Mouse (Mus musculus): Measurements from ENCODE around the gene C3. TPM values are rescaled to one million over a fixed set of nuclear protein-coding genes. Genes with fewer than 3 reads are reported as not detected.

The C3 gene
- polyA plus RNA-seq, 1 experiment from 2014 or later: 2.1 TPM

GRCm38 (mm10) chr17:57194771-57195170, 33.2 kb downstream of the C3 start:
- Histone ChIP-seq H3K27me3 (replicated peaks; ENCODE audit: control insufficient read depth, insufficient read depth, low read length) (no peaks in the 10 kb centered on the region), H3K4me3 (ENCODE audit: low read length) (no peak overlapping the region), H3K9ac (ENCODE audit: low read depth, low read length) (no peak overlapping the region), H3K4me1 (ENCODE audit: control insufficient read depth, insufficient read depth, low read depth, low read length) (no peaks in the 10 kb centered on the region), H3K9me3 (ENCODE audit: control insufficient read depth, low read length) (no peaks in the 10 kb centered on the region), H3K4me2 (ENCODE audit: low read length) (no peak overlapping the region), H3K27ac (ENCODE audit: low read depth, low read length) (no peak overlapping the region), H3K36me3 (ENCODE audit: control insufficient read depth, insufficient read depth, low read length) (no peaks in the 10 kb centered on the region)
- ATAC-seq: no peak
- 86% methylated on average over 3 of the region's 3 CpGs for WGBS

- Histone ChIP-seq H3K36me3 (ENCODE audit: control insufficient read depth, insufficient read depth, low read length) (no peaks in the 10 kb centered on the region), H3K27ac (ENCODE audit: low read depth, low read length) (no peak within 1 kb of the TSS), H3K9me3 (ENCODE audit: control insufficient read depth, low read length) (no peaks in the 10 kb centered on the region), H3K27me3 (replicated peaks; ENCODE audit: control insufficient read depth, insufficient read depth, low read length) (no peaks in the 10 kb centered on the region), H3K4me3 (ENCODE audit: low read length) (no peak within 1 kb of the TSS), H3K4me2 (ENCODE audit: low read length) (no peak within 1 kb of the TSS), H3K4me1 (ENCODE audit: control insufficient read depth, insufficient read depth, low read depth, low read length) (no peaks in the 10 kb centered on the region), H3K9ac (ENCODE audit: low read depth, low read length) (no peak within 1 kb of the TSS)
- 88% methylated on average over 11 of the region's 11 CpGs for WGBS
- no peak for ATAC-seq
These were observed 33.9 kb downstream of the C3 start, which contains the start of gene Tnfsf14 for GRCm38 (mm10) chr17:57194041-57194507. Tnfsf14 (minus strand) TSS chr17:57194177.

- ATAC-seq: no peak
- H3K4me3 ChIP-seq (ENCODE audit: low read length): no peak overlapping the region
These were observed 39.3 kb downstream of the C3 start for GRCm38 (mm10) chr17:57188510-57189192.

GRCm38 (mm10) chr17:57185641-57186040, 42.3 kb downstream of the C3 start:
- 76% methylated on average over 2 of the region's 2 CpGs for WGBS
- Histone ChIP-seq H3K4me2 (ENCODE audit: low read length) (no peak overlapping the region), H3K27ac (ENCODE audit: low read depth, low read length) (no peak overlapping the region), H3K27me3 (replicated peaks; ENCODE audit: control insufficient read depth, insufficient read depth, low read length) (no peaks in the 10 kb centered on the region), H3K4me1 (ENCODE audit: control insufficient read depth, insufficient read depth, low read depth, low read length) (no peaks in the 10 kb centered on the region), H3K36me3 (ENCODE audit: control insufficient read depth, insufficient read depth, low read length) (no peaks in the 10 kb centered on the region), H3K4me3 (ENCODE audit: low read length) (no peak overlapping the region), H3K9ac (ENCODE audit: low read depth, low read length) (no peak overlapping the region), H3K9me3 (ENCODE audit: control insufficient read depth, low read length) (no peaks in the 10 kb centered on the region)
- ATAC-seq: no peak

More at GRCm38 (mm10) chr17:57188510-57189192, 39.3 kb downstream of the C3 start:
- Histone ChIP-seq H3K9ac (ENCODE audit: low read depth, low read length) (no peak overlapping the region), H3K27ac (ENCODE audit: low read depth, low read length) (no peak overlapping the region), H3K27me3 (replicated peaks; ENCODE audit: control insufficient read depth, insufficient read depth, low read length) (no peaks in the 10 kb centered on the region), H3K4me1 (ENCODE audit: control insufficient read depth, insufficient read depth, low read depth, low read length) (no peaks in the 10 kb centered on the region), H3K4me2 (ENCODE audit: low read length) (no peak overlapping the region), H3K36me3 (ENCODE audit: control insufficient read depth, insufficient read depth, low read length) (no peaks in the 10 kb centered on the region), H3K9me3 (ENCODE audit: control insufficient read depth, low read length) (no peaks in the 10 kb centered on the region)
- WGBS: 88% methylated on average over 12 of the region's 12 CpGs

GRCm38 (mm10) chr17:57182871-57183270, 45.1 kb downstream of the C3 start:
- ATAC-seq: no peak
- Histone ChIP-seq H3K36me3 (ENCODE audit: control insufficient read depth, insufficient read depth, low read length) (no peaks in the 10 kb centered on the region), H3K9me3 (ENCODE audit: control insufficient read depth, low read length) (no peaks in the 10 kb centered on the region), H3K9ac (ENCODE audit: low read depth, low read length) (no peak overlapping the region), H3K4me1 (ENCODE audit: control insufficient read depth, insufficient read depth, low read depth, low read length) (no peaks in the 10 kb centered on the region), H3K27me3 (replicated peaks; ENCODE audit: control insufficient read depth, insufficient read depth, low read length) (no peaks in the 10 kb centered on the region), H3K27ac (ENCODE audit: low read depth, low read length) (no peak overlapping the region), H3K4me3 (ENCODE audit: low read length) (no peak overlapping the region), H3K4me2 (ENCODE audit: low read length) (no peak overlapping the region)
- WGBS: 73% methylated on average over 3 of the region's 3 CpGs

GRCm38 (mm10) chr17:57180363-57180762, 47.6 kb downstream of the C3 start:
- H3K4me1 ChIP-seq (ENCODE audit: control insufficient read depth, insufficient read depth, low read depth, low read length): no peaks in the 10 kb centered on the region
- H3K27me3 ChIP-seq (replicated peaks; ENCODE audit: control insufficient read depth, insufficient read depth, low read length): no peaks in the 10 kb centered on the region
- H3K4me2 ChIP-seq (ENCODE audit: low read length): no peak overlapping the region
- no peak for ATAC-seq
- H3K36me3 ChIP-seq (ENCODE audit: control insufficient read depth, insufficient read depth, low read length): no peaks in the 10 kb centered on the region
- WGBS: 34% methylated on average over 8 of the region's 8 CpGs
- H3K27ac ChIP-seq (ENCODE audit: low read depth, low read length): no peak overlapping the region
- H3K9me3 ChIP-seq (ENCODE audit: control insufficient read depth, low read length): no peaks in the 10 kb centered on the region
- no peak overlapping the region for H3K9ac ChIP-seq (ENCODE audit: low read depth, low read length)
- H3K4me3 ChIP-seq (ENCODE audit: low read length): no peak overlapping the region

GRCm38 (mm10) chr17:57173351-57173750, 54.6 kb downstream of the C3 start:
- Histone ChIP-seq H3K9me3 (ENCODE audit: control insufficient read depth, low read length) (peaks cover 2% of the 10 kb centered on the region; the same call in 1 of the 2 replicates), H3K4me1 (ENCODE audit: control insufficient read depth, insufficient read depth, low read depth, low read length) (no peaks in the 10 kb centered on the region), H3K9ac (ENCODE audit: low read depth, low read length) (no peak overlapping the region), H3K27me3 (replicated peaks; ENCODE audit: control insufficient read depth, insufficient read depth, low read length) (no peaks in the 10 kb centered on the region), H3K4me2 (ENCODE audit: low read length) (no peak overlapping the region), H3K27ac (ENCODE audit: low read depth, low read length) (no peak overlapping the region), H3K4me3 (ENCODE audit: low read length) (no peak overlapping the region), H3K36me3 (ENCODE audit: control insufficient read depth, insufficient read depth, low read length) (no peaks in the 10 kb centered on the region)
- no peak for ATAC-seq
- 75% methylated on average over 4 of the region's 4 CpGs for WGBS

GRCm38 (mm10) chr17:57172378-57172777, 55.6 kb downstream of the C3 start:
- H3K4me3 ChIP-seq (ENCODE audit: low read length): no peak overlapping the region
- WGBS: 81% methylated on average over 5 of the region's 5 CpGs
- H3K9ac ChIP-seq (ENCODE audit: low read depth, low read length): no peak overlapping the region
- H3K9me3 ChIP-seq (ENCODE audit: control insufficient read depth, low read length): peaks cover 2% of the 10 kb centered on the region; the same call in 1 of the 2 replicates
- no peak overlapping the region for H3K4me2 ChIP-seq (ENCODE audit: low read length)
- H3K27ac ChIP-seq (ENCODE audit: low read depth, low read length): no peak overlapping the region
- no peaks in the 10 kb centered on the region for H3K27me3 ChIP-seq (replicated peaks; ENCODE audit: control insufficient read depth, insufficient read depth, low read length)
- no peaks in the 10 kb centered on the region for H3K36me3 ChIP-seq (ENCODE audit: control insufficient read depth, insufficient read depth, low read length)
- H3K4me1 ChIP-seq (ENCODE audit: control insufficient read depth, insufficient read depth, low read depth, low read length): no peaks in the 10 kb centered on the region
- ATAC-seq: no peak

- Histone ChIP-seq H3K4me3 (ENCODE audit: low read length) (no peak overlapping the region), H3K4me2 (ENCODE audit: low read length) (no peak overlapping the region), H3K27ac (ENCODE audit: low read depth, low read length) (no peak overlapping the region), H3K36me3 (ENCODE audit: control insufficient read depth, insufficient read depth, low read length) (no peaks in the 10 kb centered on the region), H3K4me1 (ENCODE audit: control insufficient read depth, insufficient read depth, low read depth, low read length) (no peaks in the 10 kb centered on the region), H3K9me3 (ENCODE audit: control insufficient read depth, low read length) (peaks cover 2% of the 10 kb centered on the region; the same call in 1 of the 2 replicates), H3K9ac (ENCODE audit: low read depth, low read length) (no peak overlapping the region), H3K27me3 (replicated peaks; ENCODE audit: control insufficient read depth, insufficient read depth, low read length) (no peaks in the 10 kb centered on the region)
- no peak for ATAC-seq
- 53% methylated on average over 5 of the region's 5 CpGs for WGBS
These were observed 57.2 kb downstream of the C3 start for GRCm38 (mm10) chr17:57170616-57171260.
